ENCODE assay signal across 31 mouse cellular contexts in genomic region chr9:57287183-57287582, GRCm38 (mm10). TPM values are rescaled to one million over a fixed set of nuclear protein-coding genes. Genes with fewer than 3 reads are reported as not detected.
"Had no signal": no experiment of that assay in that cellular context is flagged by ENCODE, and none has a peak within 500 bp of the region (broad histone marks: within the 10 kb centered on the region; RNA-seq: fewer than 3 reads in every experiment).

No protein-coding gene starts in this region.

- H3K4me3 ChIP-seq: hindbrain, embryonic 15.5 days; layer of hippocampus, adult 2 months; left cerebral cortex, adult 2 months; lung, embryonic 15.5 days had no signal

- H3K9me3 ChIP-seq: hindbrain, embryonic 15.5 days; lung, embryonic 15.5 days had no signal

- H3K27ac ChIP-seq: hindbrain, embryonic 15.5 days; kidney, postnatal 0 days; layer of hippocampus, adult 2 months; left cerebral cortex, adult 2 months; lung, embryonic 15.5 days had no signal

- H3K4me2 ChIP-seq: hindbrain, embryonic 15.5 days; lung, embryonic 15.5 days; midbrain, embryonic 11.5 days had no signal

- H3K9ac ChIP-seq: hindbrain, embryonic 15.5 days; lung, embryonic 15.5 days had no signal

- H3K27me3 ChIP-seq: hindbrain, embryonic 15.5 days; lung, embryonic 15.5 days had no signal

- ATAC-seq: intestine, postnatal 0 days had no signal

- DNase-seq: kidney, adult 2 months; kidney, postnatal 25 days; layer of hippocampus, adult 9-11 months; layer of hippocampus, postnatal 36 days; lung, adult 18-20 months; lung, postnatal 10 days; lung, postnatal 36 days; midbrain, embryonic 14.5 days; thymus, adult 18-20 months; thymus, postnatal 36 days had no signal

- H3K36me3 ChIP-seq: hindbrain, embryonic 15.5 days; lung, embryonic 15.5 days had no signal

- H3K4me1 ChIP-seq: hindbrain, embryonic 15.5 days had no signal

RNA-seq across cellular contexts. Expression of gene Trcg1, which starts 50.8 kb away (rescaled TPM):
- total RNA-seq: layer of hippocampus, adult 2 months; layer of hippocampus, postnatal 36 days; left cerebral cortex, adult 2 months; left cerebral cortex, postnatal 10 days; left cerebral cortex, postnatal 36 days; megakaryocyte-erythroid progenitor cell, adult 5-6 weeks; midbrain, postnatal 0 days had no signal
- polyA plus RNA-seq: hindbrain, embryonic 15.5 days; intestine, embryonic 14.5 days; intestine, postnatal 0 days; kidney, adult 2 months; kidney, embryonic 14.5 days; large intestine, adult 2 months; limb, embryonic 11.5 days; limb, embryonic 14.5 days; lung, embryonic 15.5 days; midbrain, embryonic 11.5 days; midbrain, embryonic 14.5 days; midbrain, postnatal 0 days; neural tube, embryonic 11.5 days; neural tube, embryonic 14.5 days; small intestine, adult 2 months; spleen, adult 2 months; stomach, embryonic 14.5 days had no signal
